Mouse (Mus musculus) neural tube, embryonic 14.5 days (tissue): Measurements from ENCODE around the gene Ehbp1. TPM values are rescaled to one million over a fixed set of nuclear protein-coding genes. Genes with fewer than 3 reads are reported as not detected.

Experiments used
- ATAC-seq: fragments of 200-750 bp; cut with Nextera tagmentation; 2 replicates; pipeline ENCODE4 v1.8.0; 2017; ENCODE audit warnings: low read depth, mild to moderate bottlenecking, moderate TSS enrichment, moderate library complexity
- H3K27ac ChIP-seq: fragments of 300-500 bp; sonication (generic); 2 replicates; pipeline ENCODE4 v1.5.1; 2014; ENCODE audit warnings: low read depth, mild to moderate bottlenecking, control low read depth, low read length, moderate library complexity, mixed read lengths
- H3K27me3 ChIP-seq: fragments of 300-500 bp; sonication (generic); 2 replicates; pipeline ENCODE4 v1.6.1; 2014; ENCODE audit warnings: low read length; ENCODE audit not compliant: control insufficient read depth, insufficient read depth
- H3K36me3 ChIP-seq: fragments of 300-500 bp; sonication (generic); 2 replicates; pipeline ENCODE4 v1.6.1; 2014; ENCODE audit warnings: low read length, mixed read lengths; ENCODE audit not compliant: control insufficient read depth, insufficient read depth
- H3K4me1 ChIP-seq: fragments of 300-500 bp; sonication (generic); 2 replicates; pipeline ENCODE4 v1.6.1; 2014; ENCODE audit warnings: low read length; ENCODE audit not compliant: control insufficient read depth, insufficient read depth
- H3K4me2 ChIP-seq: fragments of 300-500 bp; sonication (generic); 2 replicates; pipeline ENCODE4 v1.6.1; 2014; ENCODE audit warnings: mild to moderate bottlenecking, low read depth, low read length, control low read depth
- H3K4me3 ChIP-seq: fragments of 300-500 bp; sonication (generic); 2 replicates; pipeline ENCODE4 v1.5.1; 2014; ENCODE audit warnings: low read depth, low read length, control low read depth, mixed read lengths
- H3K9ac ChIP-seq: fragments of 300-500 bp; sonication (generic); replicated peaks from 2 replicates; pipeline ENCODE4 v1.6.1; 2014; ENCODE audit warnings: low read depth, mild to moderate bottlenecking, control low read depth, low read length, mixed read lengths
- H3K9me3 ChIP-seq: fragments of 300-500 bp; sonication (generic); 2 replicates; pipeline ENCODE4 v1.6.1; 2016; ENCODE audit warnings: low read length; ENCODE audit not compliant: control insufficient read depth
- WGBS: fragments of 180-500 bp; shearing (Covaris S2); extraction: QIAGEN DNeasy Blood & Tissue Kit; methylation state at CpG from one replicate; pipeline ENCODE4 v1.1.7; 2014; 5-methylcytosine and 5-hydroxymethylcytosine counted together
- polyA plus RNA-seq: library from polyadenylated mRNA; unstranded; fragments of >200 nt; fragmentation: Nextera tagmentation; extraction: Ambion mirVana; gene quantifications from 2 replicates; pipeline ENCODE4 v1.2.1, GENCODE M21; 2014

Gene Ehbp1
- polyA plus RNA-seq, 1 experiment from 2014 or later: 35.2 TPM

- 57% methylated on average over 4 of the region's 4 CpGs for WGBS
- Histone ChIP-seq H3K9me3 (no peaks in the 10 kb centered on the region), H3K4me2 (no peak overlapping the region), H3K27me3 (no peaks in the 10 kb centered on the region), H3K4me3 (no peak overlapping the region), H3K4me1 (no peaks in the 10 kb centered on the region), H3K27ac (no peak overlapping the region), H3K36me3 (no peaks in the 10 kb centered on the region), H3K9ac (no peak overlapping the region)
- no peak for ATAC-seq
Measured at GRCm38 (mm10) chr11:22196776-22197175, 145.3 kb downstream of the Ehbp1 start.

DNA sequence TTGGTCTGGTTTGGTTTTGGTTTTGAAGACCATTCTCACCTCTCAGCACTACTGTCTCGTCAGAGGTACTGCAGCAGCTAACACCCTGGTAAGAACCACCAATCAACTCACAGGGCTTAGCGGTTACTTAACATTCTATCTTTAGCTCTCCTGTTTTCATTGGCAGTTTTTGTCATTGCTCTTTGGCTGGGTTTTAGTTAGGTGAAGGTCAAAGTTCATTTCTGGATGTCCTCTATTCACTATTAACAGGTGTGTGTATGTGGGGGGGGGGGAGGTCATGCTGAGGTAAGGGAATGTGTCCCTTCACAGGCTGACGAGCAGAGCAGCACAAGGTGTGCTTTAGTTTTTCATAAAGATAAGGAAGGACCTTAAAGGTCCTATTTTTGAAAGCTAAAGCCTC, 147.5 kb downstream of the Ehbp1 start:
- ATAC-seq: no peak
- Histone ChIP-seq H3K4me2 (no peak overlapping the region), H3K9me3 (no peaks in the 10 kb centered on the region), H3K36me3 (no peaks in the 10 kb centered on the region), H3K4me3 (no peak overlapping the region), H3K4me1 (no peaks in the 10 kb centered on the region), H3K9ac (no peak overlapping the region), H3K27me3 (no peaks in the 10 kb centered on the region), H3K27ac (no peak overlapping the region)
- WGBS: 82% methylated on average over 3 of the region's 3 CpGs

- Histone ChIP-seq H3K27ac (no peak overlapping the region), H3K4me1 (no peaks in the 10 kb centered on the region), H3K9ac (no peak overlapping the region), H3K4me3 (no peak overlapping the region), H3K27me3 (no peaks in the 10 kb centered on the region), H3K4me2 (no peak overlapping the region), H3K9me3 (no peaks in the 10 kb centered on the region), H3K36me3 (no peaks in the 10 kb centered on the region)
- no peak for ATAC-seq
- 87% methylated on average over 3 of the region's 3 CpGs for WGBS
Measured at GRCm38 (mm10) chr11:22190576-22190975, 151.5 kb downstream of the Ehbp1 start.

DNA sequence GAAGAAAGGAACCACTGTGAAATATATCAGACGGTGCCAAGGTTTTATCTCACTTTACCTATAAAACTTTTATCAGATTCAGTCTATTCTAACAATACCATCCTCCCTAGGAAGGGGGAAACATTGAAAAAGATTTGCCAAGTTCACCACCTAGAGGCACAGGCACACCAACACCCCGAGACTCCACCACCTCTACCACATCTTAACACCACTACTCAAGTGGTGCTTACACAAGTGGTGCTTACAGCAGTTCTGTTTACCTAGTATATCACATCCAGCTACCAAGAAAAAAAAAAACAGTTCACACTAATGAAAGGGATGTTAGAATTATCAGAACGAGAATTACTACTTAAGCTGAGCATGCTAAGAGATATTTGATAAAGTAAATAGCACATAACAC, 152.1 kb downstream of the Ehbp1 start:
- H3K4me1 ChIP-seq: no peaks in the 10 kb centered on the region
- ATAC-seq: no peak
- 92% methylated on average over 3 of the region's 3 CpGs for WGBS
- no peak overlapping the region for H3K9ac ChIP-seq
- H3K36me3 ChIP-seq: no peaks in the 10 kb centered on the region
- H3K27me3 ChIP-seq: no peaks in the 10 kb centered on the region
- no peak overlapping the region for H3K4me2 ChIP-seq
- no peak overlapping the region for H3K4me3 ChIP-seq
- H3K9me3 ChIP-seq: no peaks in the 10 kb centered on the region
- no peak overlapping the region for H3K27ac ChIP-seq

GRCm38 (mm10) chr11:22181530-22182501, 160.3 kb downstream of the Ehbp1 start:
- ATAC-seq: no peak
- H3K27me3 ChIP-seq: no peaks in the 10 kb centered on the region
- no peak overlapping the region for H3K4me3 ChIP-seq
- no peak overlapping the region for H3K4me2 ChIP-seq
- H3K27ac ChIP-seq: no peak overlapping the region
- H3K9ac ChIP-seq: no peak overlapping the region
- H3K9me3 ChIP-seq: no peaks in the 10 kb centered on the region
- H3K4me1 ChIP-seq: no peaks in the 10 kb centered on the region
- 93% methylated on average over 8 of the region's 8 CpGs for WGBS
- no peaks in the 10 kb centered on the region for H3K36me3 ChIP-seq

GRCm38 (mm10) chr11:22180146-22180545, 161.9 kb downstream of the Ehbp1 start:
- H3K9me3 ChIP-seq: no peaks in the 10 kb centered on the region
- no peak overlapping the region for H3K4me3 ChIP-seq
- H3K27ac ChIP-seq: no peak overlapping the region
- no peaks in the 10 kb centered on the region for H3K4me1 ChIP-seq
- no peak for ATAC-seq
- H3K4me2 ChIP-seq: no peak overlapping the region
- H3K27me3 ChIP-seq: no peaks in the 10 kb centered on the region
- H3K9ac ChIP-seq: no peak overlapping the region
- no peaks in the 10 kb centered on the region for H3K36me3 ChIP-seq

- no peak; the same call in 1 of the 2 replicates for ATAC-seq
- Histone ChIP-seq H3K4me2 (no peak overlapping the region), H3K9me3 (no peaks in the 10 kb centered on the region), H3K9ac (no peak overlapping the region), H3K27me3 (no peaks in the 10 kb centered on the region), H3K36me3 (no peaks in the 10 kb centered on the region), H3K27ac (no peak overlapping the region), H3K4me1 (no peaks in the 10 kb centered on the region), H3K4me3 (no peak overlapping the region)
- 96% methylated on average over 1 of the region's 1 CpGs for WGBS
Measured at GRCm38 (mm10) chr11:22178569-22178968, 163.5 kb downstream of the Ehbp1 start.

DNA sequence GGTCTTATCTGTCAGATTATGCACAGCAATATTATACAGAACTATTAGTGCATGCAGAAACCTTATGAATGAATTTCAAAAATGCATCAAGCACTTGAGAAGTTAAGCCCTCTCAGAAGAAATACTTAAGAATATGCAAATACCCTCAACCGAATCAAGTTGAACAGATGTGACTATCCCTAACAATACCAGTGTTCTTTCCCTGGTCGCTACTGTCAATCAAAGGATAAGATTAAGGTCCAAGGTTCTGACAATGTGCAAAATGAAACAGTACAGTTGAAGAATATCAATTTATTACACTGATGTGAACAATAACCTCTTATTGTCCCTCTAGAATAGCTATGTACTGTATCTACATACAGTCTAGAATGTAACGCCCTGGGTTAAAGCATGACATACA, 167.8 kb downstream of the Ehbp1 start:
- ATAC-seq: no peak
- Histone ChIP-seq H3K4me2 (no peak overlapping the region), H3K36me3 (peaks cover 5% of the 10 kb centered on the region; the same call in 1 of the 2 replicates), H3K27me3 (no peaks in the 10 kb centered on the region), H3K9ac (no peak overlapping the region), H3K27ac (no peak overlapping the region), H3K4me3 (no peak overlapping the region), H3K9me3 (no peaks in the 10 kb centered on the region), H3K4me1 (no peaks in the 10 kb centered on the region)
- WGBS: 87% methylated on average over 3 of the region's 3 CpGs

- Histone ChIP-seq H3K4me2 (no peak overlapping the region), H3K27me3 (no peaks in the 10 kb centered on the region), H3K4me3 (no peak overlapping the region), H3K9ac (no peak overlapping the region), H3K9me3 (no peaks in the 10 kb centered on the region), H3K36me3 (peaks cover 5% of the 10 kb centered on the region; the same call in 1 of the 2 replicates), H3K27ac (no peak overlapping the region), H3K4me1 (no peaks in the 10 kb centered on the region)
- no peak for ATAC-seq
- WGBS: 94% methylated on average over 6 of the region's 6 CpGs
Measured at GRCm38 (mm10) chr11:22170962-22171638, 171.0 kb downstream of the Ehbp1 start.
